Mouse (Mus musculus) layer of hippocampus, adult 8-10 months (tissue): Measurements from ENCODE around the gene Hsd17b1. TPM values are rescaled to one million over a fixed set of nuclear protein-coding genes. Genes with fewer than 3 reads are reported as not detected.
"Not testable (repeated sequence)": the region's sequence is repeated elsewhere in the genome, so short reads cannot be mapped to it uniquely, and the experiment has no call there.

Source experiments
- DNase-seq, 2 experiments: peaks; one replicate each; pipeline ENCODE4 v3.0.0; 2022; ENCODE audit warnings: low spot score in 2 of 2
- total RNA-seq, 4 experiments: library from RNA; stranded (reverse); gene quantifications; 2 replicates each; pipeline ENCODE4 v1.2.4; 2022

Gene Hsd17b1
- total RNA-seq, 4 experiments from 2014 or later: 0.83 to 1.4 (median 1.2) TPM

DNA sequence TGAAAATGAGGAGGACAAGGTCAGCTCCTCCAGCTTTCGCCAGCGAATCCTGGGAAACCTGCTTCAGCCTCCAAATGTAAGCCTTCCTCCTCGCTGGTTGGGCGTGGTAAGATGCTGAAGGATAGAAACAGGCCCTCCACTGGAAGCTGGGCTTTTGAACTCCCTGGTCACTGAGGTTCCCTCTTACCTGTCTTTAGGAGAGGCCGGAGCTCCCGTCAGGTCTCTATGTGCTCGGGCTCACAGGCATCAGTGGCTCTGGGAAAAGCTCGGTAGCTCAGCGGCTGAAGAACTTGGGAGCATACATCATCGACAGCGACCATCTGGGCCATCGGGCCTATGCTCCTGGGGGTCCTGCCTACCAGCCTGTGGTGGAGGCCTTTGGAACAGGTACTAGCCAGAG, 6.6 kb downstream of the Hsd17b1 start:
- no peak for DNase-seq

DNA sequence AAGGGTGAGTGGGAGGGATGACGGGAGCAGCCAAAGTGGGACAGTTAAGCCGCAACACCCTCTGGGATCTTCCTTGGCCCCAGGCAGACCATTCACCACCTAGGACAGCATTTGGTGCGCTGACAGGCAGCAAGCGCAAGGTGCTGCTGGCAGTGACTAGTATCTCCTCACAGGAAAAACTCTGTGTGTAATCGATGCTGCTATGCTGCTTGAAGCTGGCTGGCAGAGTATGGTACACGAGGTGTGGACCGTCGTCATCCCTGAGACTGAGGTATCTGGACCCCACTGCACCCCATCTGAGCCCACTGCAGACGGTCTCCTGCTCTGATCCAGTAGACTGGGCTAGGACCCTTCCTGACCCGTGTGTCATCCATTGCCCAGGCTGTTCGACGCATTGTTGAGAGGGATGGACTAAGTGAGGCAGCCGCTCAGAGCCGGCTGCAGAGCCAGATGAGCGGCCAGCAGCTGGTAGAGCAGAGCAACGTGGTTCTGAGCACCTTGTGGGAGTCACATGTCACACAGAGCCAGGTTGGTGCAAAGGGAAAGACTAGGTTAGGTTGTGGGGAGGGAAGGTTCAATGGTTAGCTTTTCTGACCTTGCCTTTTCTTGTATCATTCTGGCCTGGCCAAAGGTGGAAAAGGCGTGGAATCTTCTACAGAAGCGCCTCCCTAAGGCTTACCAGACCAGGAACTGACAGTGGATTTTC, 7.6 kb downstream of the Hsd17b1 start:
- no peak for DNase-seq

DNA sequence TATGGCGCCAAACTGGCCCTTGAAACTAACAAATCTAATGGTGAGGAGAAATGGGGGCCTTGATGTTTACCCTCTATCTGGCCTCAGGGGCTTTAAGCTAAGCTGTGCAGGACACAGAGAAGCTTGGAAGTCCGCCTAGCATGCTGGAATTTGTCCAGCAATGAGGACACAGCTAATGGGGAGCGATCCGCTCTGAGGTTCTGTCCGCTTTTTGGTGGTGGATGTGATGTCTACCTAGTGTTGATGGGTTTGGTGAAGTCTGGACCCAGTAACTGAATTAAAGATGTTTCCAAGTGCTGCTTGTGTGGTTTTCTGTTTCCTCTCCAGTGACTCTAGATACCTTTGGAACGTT, 8.1 kb downstream of the Hsd17b1 start:
- no peak for DNase-seq

DNA sequence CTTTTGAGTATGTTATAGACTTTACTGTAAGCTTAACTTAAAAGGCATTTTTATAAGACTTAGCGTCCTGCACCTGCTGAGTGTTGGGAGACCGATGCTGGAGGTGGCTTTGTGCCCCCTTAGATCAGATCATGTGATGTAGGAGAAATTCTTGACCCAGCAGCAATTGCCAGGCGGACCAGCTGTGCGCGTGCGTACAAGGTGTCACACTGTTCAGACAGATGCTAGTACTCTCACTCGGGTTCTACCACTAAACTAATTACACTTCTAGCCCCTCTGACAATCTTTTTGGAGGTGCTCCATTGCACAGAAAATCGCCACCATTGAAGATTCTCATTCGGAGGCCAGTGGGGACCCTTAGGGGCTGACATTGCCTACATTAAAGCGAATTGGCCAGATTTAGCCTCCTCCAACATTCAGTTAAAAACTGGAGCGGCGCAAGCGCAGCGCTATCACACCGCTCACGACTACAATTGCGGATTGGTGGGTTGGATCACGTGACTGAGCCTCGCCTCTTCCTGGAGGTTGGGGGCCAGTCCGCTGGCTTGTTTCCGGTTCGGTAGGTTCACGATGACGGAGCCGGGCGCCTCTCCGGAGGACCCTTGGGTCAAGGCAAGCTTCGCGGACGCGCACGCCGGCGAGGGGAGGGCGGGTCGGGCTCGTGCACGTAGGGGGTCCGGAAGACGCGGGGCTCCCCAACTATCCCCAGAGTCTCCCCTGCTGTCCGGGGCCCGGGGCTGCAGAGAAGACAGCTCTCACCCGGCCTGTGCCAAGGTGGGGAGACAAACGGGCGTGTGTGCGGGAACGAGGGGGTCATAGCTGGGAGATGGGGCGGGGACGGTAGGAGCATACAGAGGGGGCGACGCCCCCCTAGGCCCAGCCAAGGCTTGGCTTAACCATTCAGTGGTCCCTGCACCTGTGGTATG, 8.8 kb downstream of the Hsd17b1 start, which contains the start of gene Mlx:
Gene Mlx, plus strand, starts transcription at position 522 of the 926 bp plus-strand sequence.
- DNase-seq: peak; percentile 88 to 91

DNA sequence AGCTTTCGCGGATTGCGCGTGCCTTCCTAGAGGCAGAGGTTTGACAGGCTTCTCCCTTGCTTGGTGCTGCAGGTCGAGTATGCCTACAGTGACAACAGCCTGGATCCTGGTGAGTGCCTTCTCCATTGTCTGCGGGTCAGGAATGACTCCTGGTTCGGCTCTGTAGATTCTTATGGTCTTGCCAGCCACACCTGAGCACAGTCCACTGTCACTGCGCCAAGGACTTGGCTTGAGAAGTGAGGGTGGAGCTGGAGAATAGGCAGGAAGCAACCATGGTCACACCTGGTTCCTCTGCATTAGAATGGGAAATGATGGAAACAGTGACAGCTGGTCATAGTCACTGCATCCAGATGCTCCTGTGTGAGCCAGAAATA, 9.5 kb downstream of the Hsd17b1 start:
- DNase-seq: no peak

DNA sequence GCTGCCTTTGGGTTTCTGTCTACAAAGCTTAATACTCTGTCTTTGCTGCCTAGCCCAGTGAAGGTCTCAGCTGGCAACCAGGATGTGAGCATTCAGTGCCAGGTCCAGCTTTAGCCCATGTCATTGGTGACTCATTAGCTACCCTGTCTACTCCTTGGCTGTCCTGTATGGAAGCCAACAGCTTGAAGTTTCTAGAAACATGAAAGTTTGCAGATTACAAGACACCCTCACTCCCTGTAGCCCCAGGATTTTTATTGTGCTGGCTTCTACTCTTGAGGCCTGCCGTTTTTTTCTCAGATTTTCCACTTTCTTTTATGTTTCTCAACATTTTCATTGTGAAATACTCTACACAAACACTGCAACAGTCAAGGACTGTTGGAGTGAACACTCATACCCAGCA, 11.7 kb downstream of the Hsd17b1 start:
- no peak for DNase-seq

DNA sequence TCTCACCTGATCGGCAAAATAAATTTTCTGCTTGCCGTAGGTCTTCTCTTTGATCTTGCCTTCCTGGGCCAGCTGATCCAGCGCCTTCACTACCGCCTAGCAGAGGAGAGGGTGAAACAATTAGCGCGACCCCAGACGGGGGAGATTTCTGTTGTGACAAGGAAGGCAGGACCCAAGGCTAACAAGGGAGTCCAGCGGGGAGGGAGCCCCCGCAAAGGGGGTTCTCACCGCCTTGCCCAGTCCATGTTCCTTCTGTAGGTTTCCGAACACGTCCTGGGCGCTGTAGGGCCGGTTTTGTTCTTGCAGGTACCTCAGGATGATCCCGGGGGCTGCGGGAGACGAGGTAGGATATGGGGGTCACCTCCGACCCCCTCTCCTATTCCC, 16.7 kb downstream of the Hsd17b1 start:
- DNase-seq: no peak

DNA sequence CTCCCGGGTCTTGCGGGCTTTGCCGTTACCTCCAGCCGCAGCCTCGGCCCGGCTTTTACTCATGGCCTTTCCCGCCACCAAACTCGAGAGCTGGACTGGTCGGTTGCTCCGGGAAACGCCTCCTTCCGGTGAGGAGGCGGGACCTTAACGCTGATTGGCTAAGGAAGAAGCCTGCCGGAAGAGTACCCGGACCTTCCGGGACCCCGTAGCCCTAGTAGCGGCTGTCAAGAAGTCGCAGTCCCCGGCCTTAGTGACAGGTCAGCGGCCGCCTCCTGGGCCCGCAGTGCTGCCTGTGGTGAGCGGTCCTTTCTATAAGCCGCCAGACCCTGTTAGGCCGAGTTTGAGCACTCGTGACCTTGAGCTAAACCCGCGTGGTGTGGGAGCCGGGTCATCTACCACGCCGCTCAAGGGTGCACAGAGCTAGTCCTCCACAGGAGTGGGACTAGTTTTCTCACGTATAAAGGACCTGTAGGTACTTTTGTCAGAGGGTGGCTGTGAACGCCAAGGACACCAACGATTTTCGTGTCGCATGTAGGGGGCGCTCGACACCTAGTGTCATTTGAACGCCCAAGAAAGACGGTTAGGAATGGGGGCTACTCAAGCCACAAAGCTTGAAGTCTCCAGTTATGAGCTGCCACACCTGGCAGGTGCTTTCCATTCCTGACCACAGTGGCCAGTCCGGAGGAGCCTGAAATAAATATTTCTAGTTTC, 17.3 kb downstream of the Hsd17b1 start, which contains the start of gene Psmc3ip:
Gene Psmc3ip, minus strand, starts transcription at position 123 of the 711 bp plus-strand sequence.
- peak; percentile 92 to 93 for DNase-seq

DNA sequence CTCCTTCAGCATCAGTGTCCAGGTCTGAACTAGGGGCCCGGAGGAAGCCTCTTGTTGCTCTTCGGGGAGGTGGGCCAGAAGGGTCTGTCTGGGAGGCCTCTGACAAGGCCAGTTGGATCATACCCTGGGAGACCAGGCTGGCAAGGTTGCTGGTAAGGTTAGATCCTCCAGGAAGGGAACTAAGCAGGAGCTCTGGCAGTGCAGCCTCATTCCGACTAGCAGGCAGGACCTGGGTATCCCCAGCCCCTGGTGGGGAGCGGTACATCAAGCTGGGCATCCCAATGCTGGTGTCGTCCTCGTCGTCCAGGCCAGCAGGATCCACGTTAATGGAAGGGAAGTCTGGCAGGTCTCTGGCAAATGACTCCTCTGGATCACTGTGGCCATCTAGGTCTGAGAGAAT, 20.0 kb downstream of the Hsd17b1 start:
- no peak for DNase-seq

DNA sequence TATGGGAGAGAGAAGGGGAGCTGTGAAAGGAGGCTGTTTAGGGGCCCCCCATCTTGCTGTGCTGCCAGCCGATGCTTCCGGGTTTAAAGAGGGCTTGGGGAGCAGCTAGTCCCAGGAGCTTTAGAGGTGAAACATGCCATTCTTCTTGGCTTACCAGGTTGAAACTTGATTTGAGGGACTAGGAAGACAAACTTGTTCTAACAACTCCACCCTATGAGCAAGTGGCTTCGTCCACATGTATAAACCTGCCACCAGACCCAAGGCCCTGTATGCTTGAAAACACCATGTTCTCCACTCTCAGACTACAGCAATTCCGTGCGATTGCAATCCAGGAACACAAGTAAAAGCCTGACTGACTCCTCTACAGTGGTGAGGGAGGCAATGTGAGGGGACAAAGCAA, 24.8 kb downstream of the Hsd17b1 start:
- DNase-seq: no peak

DNA sequence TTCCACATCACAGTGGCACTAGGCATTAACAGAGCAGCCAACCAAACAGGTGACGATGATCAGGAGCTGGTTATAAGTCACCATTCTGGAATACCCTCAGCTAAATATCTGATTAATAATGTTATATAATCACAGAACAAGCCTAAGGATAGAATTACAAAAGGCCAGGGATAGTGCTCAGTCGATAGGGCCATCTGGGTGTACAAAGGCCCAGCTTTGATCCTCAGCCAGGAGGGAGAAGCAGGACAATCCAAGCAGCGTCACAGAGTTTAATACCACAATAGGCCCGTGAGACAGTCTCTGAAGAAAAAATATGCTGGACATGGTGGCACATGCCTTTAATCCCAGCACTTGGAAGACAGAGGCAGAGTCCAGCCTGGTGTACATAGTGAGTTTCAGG, 31.1 kb downstream of the Hsd17b1 start:
- DNase-seq: no peak

DNA sequence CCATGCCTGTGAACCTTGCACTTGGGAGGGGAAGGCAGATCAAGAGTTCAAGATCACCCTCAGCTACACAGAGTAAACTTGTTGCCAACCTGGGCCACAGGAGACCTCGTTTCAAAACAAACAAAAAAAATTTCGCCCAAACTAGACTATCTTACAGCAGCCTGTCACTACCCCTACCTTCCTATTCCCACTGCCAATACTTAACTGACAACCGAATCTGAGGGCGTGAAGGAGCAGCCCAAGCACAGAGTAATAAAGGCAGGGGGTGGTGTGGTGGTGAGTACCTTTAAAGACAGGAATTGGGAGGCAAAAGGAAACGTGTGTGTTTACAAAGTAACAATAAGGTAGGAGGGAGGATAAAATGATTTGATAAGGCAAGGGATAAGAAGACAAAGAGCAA, 32.5 kb downstream of the Hsd17b1 start:
- no peak for DNase-seq

DNA sequence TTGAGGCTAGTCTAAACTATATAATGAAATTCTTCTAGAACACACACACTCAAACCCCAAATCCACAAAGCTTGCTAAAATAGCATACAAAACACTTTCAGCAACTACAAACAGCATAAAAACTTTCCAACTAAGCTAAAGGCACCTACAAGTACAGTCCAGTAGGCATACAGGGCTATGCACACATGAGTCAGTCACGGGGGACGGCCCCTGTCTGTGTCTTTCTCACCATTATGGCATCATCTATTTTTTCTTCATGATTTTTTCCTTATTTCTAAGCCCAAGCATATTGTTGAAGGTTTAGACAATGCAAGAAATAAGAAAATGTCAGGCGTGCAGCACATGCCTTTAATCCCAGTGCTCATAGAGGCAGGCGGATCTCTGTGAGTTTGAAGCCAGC, 33.0 kb downstream of the Hsd17b1 start:
- DNase-seq: no peak

DNA sequence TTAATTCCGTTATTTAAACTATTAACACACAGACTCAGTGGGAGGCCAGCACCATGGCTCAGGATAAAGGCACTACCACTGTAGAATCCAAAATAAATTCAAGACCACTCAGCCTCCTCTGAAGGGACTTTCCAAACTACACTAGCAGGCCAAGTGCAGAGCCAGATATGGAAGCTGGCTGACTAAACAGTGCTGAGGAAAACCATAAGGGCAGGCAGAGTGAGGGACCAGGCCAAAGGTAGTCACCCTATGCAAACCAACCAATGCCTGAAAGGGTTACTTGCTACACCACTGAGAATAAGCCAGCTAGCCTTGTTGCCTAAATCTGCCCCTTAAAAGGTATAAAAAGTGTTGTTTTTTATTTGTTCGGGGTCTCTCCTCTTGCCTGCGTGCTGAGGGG, 34.0 kb downstream of the Hsd17b1 start:
- no peak for DNase-seq

DNA sequence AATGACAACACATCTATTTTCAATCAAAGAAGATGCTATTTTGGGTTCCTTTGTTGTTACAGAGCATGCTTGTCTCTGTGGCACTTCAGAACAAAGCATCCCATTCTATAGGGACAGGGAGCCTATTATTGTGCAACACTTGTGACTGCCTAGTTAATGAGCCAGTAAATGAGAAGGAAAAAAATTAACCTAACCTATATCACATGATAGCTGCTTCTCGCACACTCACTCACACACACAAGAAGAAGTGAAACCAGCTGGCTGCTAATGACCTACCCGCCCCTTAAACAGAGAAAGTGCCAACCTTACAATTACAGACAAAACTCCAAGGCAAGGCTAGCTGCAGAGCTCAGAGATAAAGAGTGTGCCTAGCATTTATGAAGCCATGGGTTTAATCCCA, 37.4 kb downstream of the Hsd17b1 start:
- no peak for DNase-seq

DNA sequence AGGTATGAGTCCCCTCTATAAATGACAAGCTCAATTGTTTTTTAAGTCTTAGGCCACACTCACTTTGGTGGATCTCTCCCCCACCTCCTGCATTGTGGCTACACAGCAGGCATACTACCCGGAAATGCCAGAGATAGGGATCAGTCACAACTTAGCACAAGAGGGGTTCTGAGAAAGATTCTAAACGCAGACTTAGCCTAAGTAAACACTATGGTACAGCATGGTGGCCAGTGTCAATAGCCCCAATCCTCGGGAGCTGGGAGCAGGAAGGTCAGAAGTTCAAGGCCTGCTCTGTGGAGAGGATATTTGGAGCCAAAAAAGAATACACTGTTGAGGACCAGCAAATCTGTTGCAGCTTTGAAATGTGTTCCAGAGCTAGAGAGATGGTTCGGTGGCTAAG, 39.9 kb downstream of the Hsd17b1 start:
- DNase-seq: no peak

DNA sequence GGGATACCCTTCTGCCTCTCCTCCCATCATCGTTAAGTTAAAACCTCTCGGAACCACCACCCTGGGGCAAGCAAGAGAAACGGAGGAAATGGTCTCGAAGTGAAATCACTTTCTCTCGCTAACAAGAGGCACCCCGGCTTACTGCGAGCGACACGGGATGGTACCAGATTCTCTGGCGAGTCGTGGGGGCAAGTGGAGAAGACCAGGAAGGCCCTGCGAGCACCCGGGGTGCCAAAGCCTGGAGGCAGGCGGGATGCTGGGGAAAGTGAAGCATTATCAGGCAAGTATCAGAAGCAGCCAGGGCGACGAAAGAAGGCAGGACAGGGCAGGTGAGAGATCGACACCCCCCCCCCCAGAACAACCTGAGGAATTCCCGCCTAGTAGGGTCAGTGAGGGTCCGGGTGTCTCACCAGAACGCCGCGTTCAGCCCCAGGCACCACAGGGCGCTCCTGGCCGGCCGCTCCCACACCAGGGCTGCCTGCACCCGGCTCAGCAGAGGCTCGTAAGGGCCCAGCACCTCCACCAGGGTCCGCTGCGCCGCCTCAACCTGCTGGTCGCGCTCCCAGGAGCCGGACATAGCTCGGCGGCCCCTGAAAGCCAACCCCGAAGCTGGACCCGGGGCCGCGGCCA, 41.0 kb downstream of the Hsd17b1 start:
- DNase-seq: no peak

DNA sequence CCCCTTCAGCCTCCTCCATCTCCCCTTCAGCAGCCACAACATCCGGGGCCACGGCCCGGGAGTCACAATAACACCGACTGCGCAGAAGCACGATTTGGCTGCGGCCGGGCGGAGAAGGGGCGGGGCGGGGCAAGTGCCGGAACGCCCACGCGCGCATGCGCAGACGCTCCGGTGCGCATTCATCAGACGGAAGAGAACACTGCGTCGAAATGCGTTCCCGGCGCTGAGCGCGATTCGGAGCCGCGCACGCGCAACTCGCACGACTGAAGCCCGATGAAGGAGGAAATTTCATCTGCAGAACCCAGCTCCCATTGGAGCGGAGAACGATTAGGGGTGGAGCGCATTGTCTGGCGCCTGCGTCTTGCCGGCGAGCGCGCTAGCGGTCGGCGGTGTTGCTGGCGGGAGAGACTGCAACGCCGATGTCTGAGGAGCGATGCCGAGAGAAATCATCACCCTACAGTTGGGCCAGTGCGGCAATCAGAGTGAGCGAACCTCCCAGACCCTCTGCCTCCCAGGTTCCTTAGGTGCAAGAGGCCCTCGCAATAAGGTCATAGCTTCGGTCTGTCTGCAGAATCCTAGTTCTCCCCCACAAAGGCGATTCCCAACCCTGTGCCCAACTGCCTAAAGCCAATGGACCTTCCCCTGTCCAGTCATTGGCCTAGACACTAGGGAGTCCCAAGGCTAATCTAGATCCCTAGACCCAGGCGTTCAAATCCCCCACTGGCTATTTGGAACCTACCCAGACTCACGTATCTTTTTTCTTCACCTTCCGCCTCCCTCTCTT, 41.7 kb downstream of the Hsd17b1 start, which contains the start of the genes Retreg3 and Tubg1:
Gene Retreg3, minus strand, starts transcription at position 133 of the 784 bp plus-strand sequence.
Gene Tubg1, plus strand, starts transcription at position 178 of the 784 bp plus-strand sequence.
- DNase-seq: peak; percentile 97 to 99

DNA sequence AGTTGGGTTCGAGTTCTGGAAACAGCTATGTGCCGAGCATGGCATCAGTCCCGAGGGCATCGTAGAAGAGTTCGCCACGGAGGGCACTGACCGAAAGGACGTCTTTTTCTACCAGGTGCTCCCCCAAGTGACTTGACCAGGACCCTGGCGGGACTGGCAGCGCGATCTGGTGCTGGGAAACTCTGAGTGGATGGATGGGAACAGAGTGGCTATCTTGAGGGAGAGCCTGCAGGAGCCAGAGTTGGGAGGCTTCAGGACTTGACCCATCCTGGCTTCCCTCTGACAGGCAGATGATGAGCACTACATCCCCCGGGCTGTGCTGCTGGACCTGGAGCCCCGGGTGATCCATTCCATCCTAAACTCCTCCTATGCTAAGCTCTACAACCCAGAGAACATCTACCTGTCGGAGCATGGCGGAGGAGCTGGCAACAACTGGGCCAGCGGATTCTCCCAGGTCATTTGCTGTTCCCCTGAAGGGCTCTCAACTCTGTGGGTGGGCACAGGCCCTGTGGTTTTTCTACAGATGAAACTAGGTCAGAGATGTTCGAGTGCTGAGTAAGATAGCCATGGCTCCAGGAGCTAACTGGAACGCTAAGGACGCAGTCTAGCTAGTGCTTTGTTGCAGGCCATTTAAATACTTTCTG, 42.5 kb downstream of the Hsd17b1 start:
- no peak for DNase-seq

DNA sequence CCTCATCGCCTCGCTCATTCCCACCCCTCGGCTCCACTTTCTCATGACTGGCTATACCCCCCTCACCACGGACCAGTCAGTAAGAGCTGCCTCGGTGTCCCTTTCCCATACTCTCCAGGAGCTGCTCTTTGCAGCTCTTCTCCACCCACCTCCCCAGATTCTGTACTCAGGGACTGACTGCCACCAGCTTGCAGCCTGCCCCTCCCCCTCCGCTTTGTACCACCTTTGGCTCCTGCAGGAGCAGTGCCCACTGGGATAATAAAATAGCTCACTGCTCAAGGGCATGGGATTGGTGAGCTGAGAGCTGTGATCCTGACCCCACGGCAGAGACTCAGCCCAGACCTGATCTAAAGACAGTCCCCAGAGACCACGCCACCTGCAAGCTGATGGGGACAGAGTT, 46.3 kb downstream of the Hsd17b1 start:
- not testable (repeated sequence) for DNase-seq
